16 mouse cellular contexts compared by ENCODE assay signal in genomic region chr9:10528692-10529091, GRCm38 (mm10).
"Had no signal": no experiment of that assay in that cellular context is flagged by ENCODE, and none has a peak within 500 bp of the region (broad histone marks: within the 10 kb centered on the region; RNA-seq: fewer than 3 reads in every experiment).

No protein-coding gene starts in this region.

- H3K27me3 ChIP-seq: limb, embryonic 12.5 days; liver, embryonic 13.5 days; lung, embryonic 15.5 days; megakaryocyte, embryonic 14.5 days; neural tube, embryonic 12.5 days had no signal

- H3K36me3 ChIP-seq: limb, embryonic 12.5 days; liver, embryonic 13.5 days; lung, embryonic 15.5 days; neural tube, embryonic 12.5 days had no signal

- H3K27ac ChIP-seq: layer of hippocampus, adult 2 months; limb, embryonic 12.5 days; liver, embryonic 13.5 days; lung, embryonic 15.5 days; macrophage; neural tube, embryonic 12.5 days; stomach, postnatal 0 days had no signal

- H3K9me3 ChIP-seq: limb, embryonic 12.5 days; liver, embryonic 13.5 days; lung, embryonic 15.5 days; megakaryocyte, embryonic 14.5 days; neural tube, embryonic 12.5 days had no signal

- H3K4me2 ChIP-seq: limb, embryonic 12.5 days; liver, embryonic 13.5 days; lung, embryonic 15.5 days; midbrain, embryonic 11.5 days; neural tube, embryonic 12.5 days had no signal

- H3K4me1 ChIP-seq: limb, embryonic 12.5 days; liver, embryonic 13.5 days; lung, embryonic 15.5 days; megakaryocyte, embryonic 14.5 days; neural tube, embryonic 12.5 days had no signal

- H3K4me3 ChIP-seq: layer of hippocampus, adult 2 months; limb, embryonic 12.5 days; liver, embryonic 13.5 days; lung, embryonic 15.5 days; megakaryocyte, embryonic 14.5 days; neural tube, embryonic 12.5 days had no signal

- H3K9ac ChIP-seq: limb, embryonic 12.5 days; liver, embryonic 13.5 days; liver, postnatal 0 days; lung, embryonic 15.5 days; neural tube, embryonic 12.5 days had no signal

- ATAC-seq: liver, postnatal 0 days had no signal

- DNase-seq: kidney, postnatal 10 days; kidney, postnatal 4 days; liver; liver, embryonic 13.5 days; liver, postnatal 0 days; lung, postnatal 14 days; right cerebral cortex, adult 18-20 months; right cerebral cortex, postnatal 25 days had no signal
